Mouse (Mus musculus) mesoderm, embryonic 11.5 days (tissue): ENCODE results near the gene Rps6kl1.
"Not testable (repeated sequence)": the region's sequence is repeated elsewhere in the genome, so short reads cannot be mapped to it uniquely, and the experiment has no call there.

Source experiments
- DNase-seq: peaks from one replicate; pipeline ENCODE4 v3.0.0-alpha.2; 2012; ENCODE audit warnings: low read depth, low spot score

Rps6kl1 gene

DNA sequence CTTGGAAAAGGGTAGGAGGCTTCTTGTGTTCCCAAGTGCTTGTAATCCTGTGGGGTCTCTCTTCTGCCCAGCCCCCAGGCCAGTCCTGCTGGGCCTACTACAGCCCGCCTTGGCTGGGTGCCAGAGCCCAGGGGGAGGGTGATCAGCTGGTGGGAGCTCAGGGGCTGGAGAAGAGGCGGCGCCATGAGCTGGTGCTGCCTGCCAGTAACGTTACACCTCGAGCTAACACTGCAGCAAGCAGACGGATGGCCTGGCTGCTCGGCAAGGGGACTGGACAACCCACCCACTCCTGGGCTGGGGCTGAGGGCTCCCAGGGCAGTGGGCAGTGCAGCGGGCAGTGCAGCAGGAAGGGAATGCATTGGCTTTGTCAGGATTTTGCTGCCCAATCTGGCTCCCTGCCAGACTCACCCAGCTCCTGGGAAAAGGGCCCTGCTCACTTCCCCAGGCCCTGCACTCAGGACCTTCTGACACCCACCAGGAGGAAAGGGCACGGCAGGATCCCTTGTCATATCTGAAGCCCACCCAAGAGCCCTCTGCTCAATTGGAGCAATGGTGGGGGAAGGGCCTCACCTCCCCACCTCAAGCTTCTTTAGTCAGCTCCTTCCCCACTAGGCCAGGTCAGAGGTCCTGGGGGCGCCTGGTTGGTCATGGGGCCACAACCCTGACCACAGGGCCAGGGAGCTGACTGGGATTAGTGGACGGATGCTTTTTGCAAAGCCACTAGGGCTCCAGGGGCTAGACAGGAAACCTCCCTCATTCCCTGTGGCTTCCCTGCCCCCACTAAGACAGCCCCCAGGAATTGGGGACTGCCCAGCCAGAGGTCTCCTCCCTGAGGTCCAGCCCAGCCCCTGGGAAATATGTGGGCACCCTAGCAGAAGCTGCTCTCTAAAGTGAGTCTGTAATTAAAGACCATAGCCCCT is 25.1 kb upstream of the Rps6kl1 start:
- peak; percentile 82 for DNase-seq

- no peak for DNase-seq
Measured at GRCm38 (mm10) chr12:85175087-85175675, 24.1 kb upstream of the Rps6kl1 start.

GRCm38 (mm10) chr12:85174016-85174415 is 23.0 kb upstream of the Rps6kl1 start:
- no peak for DNase-seq

- DNase-seq = no peak
Measured at GRCm38 (mm10) chr12:85170948-85171307, 19.9 kb upstream of the Rps6kl1 start.

DNA sequence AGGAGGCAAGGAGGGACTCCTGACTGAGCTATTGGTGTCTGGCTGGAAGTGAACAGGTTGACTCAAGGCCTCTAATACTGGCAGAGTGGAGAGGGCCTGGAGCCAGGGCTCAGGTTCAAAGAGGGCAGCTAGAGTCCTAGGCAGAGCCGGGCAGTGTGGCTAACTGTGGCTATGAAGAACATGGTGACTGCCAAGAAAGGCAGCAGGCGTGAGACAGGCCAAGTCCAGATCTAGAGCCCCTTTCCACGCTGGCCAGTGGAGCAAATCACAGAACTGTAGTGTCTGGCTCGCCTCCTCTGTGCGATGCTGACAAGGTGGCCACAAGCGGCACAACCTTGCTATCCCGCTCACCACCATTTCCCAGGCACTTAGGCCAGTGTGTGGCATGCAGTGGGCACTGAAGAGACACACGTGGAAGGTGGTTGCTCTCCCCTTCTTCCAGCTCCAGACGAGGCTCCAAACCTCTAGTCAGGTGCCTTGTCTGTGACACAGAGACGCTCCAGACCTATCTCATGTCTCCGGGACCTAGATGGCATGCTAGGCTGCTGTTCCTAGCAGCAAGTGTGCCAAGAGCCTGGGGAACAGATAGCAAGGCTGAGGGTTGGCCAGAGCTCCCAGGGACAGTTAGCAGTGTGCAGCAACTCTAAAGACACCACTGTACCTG is 19.4 kb upstream of the Rps6kl1 start:
- DNase-seq = no peak

GRCm38 (mm10) chr12:85169877-85170276 is 18.8 kb upstream of the Rps6kl1 start:
- DNase-seq = no peak

GRCm38 (mm10) chr12:85169117-85169858 is 18.2 kb upstream of the Rps6kl1 start:
- peak; percentile 82 for DNase-seq

DNA sequence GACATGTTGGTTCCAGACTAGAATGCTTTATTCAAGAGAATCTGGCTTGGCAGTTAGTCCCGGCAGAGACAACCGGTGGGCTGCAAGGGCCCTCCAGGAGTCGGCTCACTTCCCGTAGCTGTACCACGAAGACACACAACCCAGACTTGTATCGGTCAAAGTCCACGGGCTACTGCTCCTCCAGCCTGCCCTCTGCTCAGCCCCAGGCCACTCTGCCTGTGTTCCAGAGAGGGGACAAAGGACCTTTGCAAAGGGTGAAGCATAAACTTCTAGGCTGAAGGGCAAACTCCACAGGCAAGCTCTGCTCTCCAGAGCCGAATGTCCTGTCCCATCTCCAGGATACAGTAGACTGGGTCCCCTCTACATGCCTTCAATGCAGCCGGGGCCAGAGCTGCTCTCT is 15.6 kb upstream of the Rps6kl1 start:
- no peak for DNase-seq

GRCm38 (mm10) chr12:85164996-85165395 is 13.9 kb upstream of the Rps6kl1 start:
- no peak for DNase-seq

- no peak for DNase-seq
Measured at GRCm38 (mm10) chr12:85159592-85159991, 8.5 kb upstream of the Rps6kl1 start.

DNA sequence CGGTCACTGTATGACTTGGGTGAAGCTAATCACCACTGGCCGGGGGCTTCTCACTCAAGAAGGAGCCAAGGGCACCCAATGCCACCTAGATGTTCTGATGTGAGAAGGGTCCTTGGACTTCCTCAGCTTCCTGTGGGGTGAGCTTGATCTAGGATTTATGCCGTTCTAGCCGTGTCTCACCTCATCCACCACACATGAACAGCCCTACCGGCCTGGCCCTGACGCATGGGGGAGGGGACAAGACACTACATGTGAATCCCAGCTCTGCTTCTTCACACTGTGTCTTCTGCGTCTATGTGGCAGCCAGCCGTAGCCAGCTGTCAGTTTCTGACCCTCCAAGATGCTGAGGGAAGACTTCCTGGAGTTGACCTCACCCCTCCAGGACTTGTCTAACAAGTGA is 7.7 kb upstream of the Rps6kl1 start:
- no peak for DNase-seq

DNA sequence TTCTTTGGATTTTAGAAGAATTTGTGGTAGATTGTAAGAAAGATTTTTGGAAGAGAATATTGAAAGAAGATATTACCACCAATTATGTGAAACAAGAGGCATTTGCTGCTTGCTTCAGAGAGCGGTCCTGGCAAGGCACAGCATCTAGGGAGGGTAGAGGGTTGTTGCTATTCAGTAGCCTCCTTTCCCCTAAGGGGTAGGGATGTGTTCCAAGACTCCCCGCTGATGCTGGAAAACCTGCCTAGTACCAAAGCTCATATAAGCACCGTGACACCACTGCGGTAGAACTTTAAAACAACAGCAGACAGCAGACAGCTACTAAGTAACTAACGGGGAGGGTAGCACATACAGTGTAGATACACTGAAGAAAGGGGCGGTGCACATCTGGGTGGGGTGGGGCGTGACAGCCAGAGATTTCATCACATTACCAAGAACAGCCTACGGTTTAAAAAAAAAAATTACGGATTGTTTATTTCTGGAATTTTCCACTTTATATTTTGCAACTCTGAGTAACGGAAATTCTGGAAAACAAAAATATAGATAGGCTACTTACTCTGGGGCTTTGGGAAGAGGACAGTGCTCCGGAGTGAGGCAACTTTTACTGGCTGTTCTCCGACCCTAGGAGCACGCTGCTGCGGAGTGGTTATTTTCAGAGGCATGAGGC is 6.9 kb upstream of the Rps6kl1 start:
- no peak for DNase-seq

DNA sequence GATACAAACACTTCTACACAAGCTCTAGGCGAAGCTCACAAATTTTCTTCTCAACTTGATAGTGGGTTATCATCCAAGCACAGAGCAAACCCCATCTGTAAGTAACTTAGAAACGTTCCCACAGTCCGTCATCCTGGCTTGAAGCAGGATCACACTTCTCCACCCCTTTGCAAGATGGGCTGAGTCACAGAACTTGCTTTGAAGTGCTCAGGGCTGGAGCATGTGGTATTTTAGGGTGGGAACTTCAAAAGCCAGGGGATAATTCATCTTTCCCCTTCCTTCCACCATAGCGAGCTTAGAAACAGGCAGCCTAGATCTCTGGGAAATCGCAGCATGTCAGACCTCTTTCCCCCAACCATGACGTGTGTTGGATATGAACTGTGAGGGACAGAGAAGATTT is 5.3 kb upstream of the Rps6kl1 start:
- DNase-seq = peak; percentile 51

GRCm38 (mm10) chr12:85153011-85153410 is 1.9 kb upstream of the Rps6kl1 start:
- no peak for DNase-seq

DNA sequence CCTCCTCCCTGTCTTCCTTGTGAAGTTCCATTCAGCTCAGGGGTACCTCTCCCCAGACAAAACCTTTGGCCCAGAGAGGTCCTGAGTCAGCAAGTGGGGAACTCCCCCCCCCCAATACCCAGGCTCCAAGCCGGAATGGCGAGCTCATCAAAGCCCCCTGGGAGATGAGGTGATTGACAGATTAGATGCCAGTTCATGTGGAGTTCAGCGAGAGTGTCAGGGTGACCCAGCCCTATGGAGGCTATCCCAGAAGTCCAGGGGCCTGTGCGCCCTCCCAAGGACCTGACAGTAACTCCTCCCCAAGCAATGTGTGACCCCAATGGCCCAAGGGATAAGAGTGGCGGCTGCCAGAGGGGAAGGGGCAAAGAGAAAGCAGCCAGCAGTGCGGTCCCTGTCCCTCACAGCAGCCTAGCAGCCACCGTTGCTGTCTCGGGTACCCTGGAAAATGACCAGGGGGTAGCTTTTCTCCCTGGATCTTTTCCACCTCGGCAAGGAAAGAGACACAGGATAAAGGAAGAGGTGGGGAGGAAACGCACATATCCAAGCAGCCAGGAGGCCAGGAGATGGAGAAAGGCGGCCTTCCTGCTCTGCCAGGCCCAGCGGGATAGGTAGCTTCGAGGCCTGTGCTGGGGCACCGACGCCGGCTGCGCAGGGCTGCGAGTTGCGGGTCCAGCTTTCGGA is 603 bp downstream of the Rps6kl1 start:
- no peak for DNase-seq

GRCm38 (mm10) chr12:85146881-85147280 is 4.2 kb downstream of the Rps6kl1 start:
- no peak for DNase-seq

- no peak for DNase-seq
Measured at GRCm38 (mm10) chr12:85146355-85146754, 4.7 kb downstream of the Rps6kl1 start.

DNA sequence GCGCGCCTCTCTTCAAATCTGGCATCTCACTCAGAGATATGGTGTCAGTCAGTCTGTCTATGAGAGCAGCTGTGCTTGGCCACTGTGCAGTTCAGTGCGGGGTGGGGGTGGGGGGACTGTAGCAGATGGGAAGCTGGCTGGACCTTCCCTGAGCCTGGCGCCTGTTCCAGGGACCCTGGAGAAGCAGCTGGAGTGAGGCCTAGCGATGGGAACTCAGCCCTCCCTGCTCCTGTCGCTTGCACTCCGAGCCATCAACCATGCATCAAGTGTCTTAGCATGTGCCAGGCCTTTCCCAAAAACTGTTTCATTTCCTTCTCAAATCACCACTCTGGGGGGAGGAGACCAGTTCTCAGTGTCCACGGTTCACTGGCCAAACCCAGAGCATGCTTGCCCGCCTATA is 5.4 kb downstream of the Rps6kl1 start:
- DNase-seq = no peak

- DNase-seq = no peak
Measured at GRCm38 (mm10) chr12:85144821-85145220, 6.2 kb downstream of the Rps6kl1 start.

DNA sequence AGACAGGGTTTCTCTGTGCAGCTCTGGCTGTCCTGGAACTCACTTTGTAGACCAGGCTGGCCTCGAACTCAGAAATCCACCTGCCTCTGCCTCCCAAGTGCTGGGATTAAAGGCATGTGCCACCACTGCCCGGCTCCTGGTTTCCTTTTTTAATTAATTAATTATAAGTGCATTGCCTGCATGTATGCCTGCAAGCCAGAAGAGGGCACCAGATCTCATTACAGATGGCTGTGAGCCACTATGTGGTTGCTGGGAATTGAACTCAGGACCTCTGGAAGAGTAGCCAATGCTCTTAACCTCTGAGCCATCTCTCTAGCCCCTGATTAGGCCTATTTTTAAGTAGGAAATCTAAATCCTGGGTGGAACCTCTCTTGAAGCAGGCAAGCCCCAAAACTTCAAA is 6.8 kb downstream of the Rps6kl1 start:
- DNase-seq = not testable (repeated sequence)

DNA sequence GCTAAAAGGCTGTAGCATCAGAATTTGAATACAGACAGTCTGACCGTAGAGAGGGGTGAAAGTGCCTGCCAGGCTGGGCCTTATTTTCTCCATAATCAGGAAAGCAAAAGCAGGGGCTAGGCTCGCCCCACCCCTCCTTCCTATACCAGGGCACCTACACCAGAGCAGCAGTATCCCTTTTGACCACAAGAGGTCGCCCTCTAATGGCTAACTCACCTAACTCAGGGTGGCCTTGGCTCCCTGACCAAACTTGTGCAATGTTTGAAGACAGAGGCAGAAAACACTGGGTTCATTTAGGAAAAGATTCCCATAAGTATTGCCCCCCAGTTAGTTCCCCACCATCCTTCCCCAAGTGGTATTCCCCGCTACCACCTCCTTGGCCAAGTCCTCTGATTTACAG is 8.3 kb downstream of the Rps6kl1 start:
- peak; percentile 90 for DNase-seq
